Mouse (Mus musculus) liver, adult 2 months (tissue): Measurements from ENCODE around the gene Mical2.

Experiments
- CTCF ChIP-seq: fragments of 200-500 bp; IDR thresholded peaks from 2 replicates; pipeline ENCODE4 v1.5.1; 2011; ENCODE audit warnings: low read depth, low read length, control low read depth
- POLR2A ChIP-seq: fragments of 200-500 bp; IDR thresholded peaks from 2 replicates; pipeline ENCODE4 v1.6.1; 2011; ENCODE audit warnings: low read length, control low read depth; ENCODE audit not compliant: insufficient read depth; ENCODE audit errors: extremely low read depth

GRCm38 (mm10) chr7:112439846-112440245 is 214.2 kb downstream of the Mical2 start:
- no peak for TF ChIP-seq CTCF
- no peak for TF ChIP-seq POLR2A
